Mouse (Mus musculus): ENCODE measurements at regions not wholly inside any gene's neighbourhood (a gene's known extent, or its start where the extent isn't known, plus 50 kb on each side); places are given as distances from the start of the nearest gene placed in this dataset.

GRCm38 (mm10) chr13:28426085-28426484 lies 168.8 kb downstream of the Gm11361 start:
- no peak overlapping the region for H3K4me3 ChIP-seq
- no peak for DNase-seq (ENCODE audit: low spot score)
- H3K36me3 ChIP-seq, result no peaks in the 10 kb centered on the region
- no peaks in the 10 kb centered on the region for H3K27me3 ChIP-seq (ENCODE audit: low read depth, poor library complexity, severe bottlenecking)
- 75% methylated on average over 4 of the region's 4 CpGs for WGBS
- H3K27ac ChIP-seq, result no peak overlapping the region
- no peaks in the 10 kb centered on the region for H3K9me3 ChIP-seq (replicated peaks)
- H3K4me1 ChIP-seq, result peaks cover 11% of the 10 kb centered on the region

DNA sequence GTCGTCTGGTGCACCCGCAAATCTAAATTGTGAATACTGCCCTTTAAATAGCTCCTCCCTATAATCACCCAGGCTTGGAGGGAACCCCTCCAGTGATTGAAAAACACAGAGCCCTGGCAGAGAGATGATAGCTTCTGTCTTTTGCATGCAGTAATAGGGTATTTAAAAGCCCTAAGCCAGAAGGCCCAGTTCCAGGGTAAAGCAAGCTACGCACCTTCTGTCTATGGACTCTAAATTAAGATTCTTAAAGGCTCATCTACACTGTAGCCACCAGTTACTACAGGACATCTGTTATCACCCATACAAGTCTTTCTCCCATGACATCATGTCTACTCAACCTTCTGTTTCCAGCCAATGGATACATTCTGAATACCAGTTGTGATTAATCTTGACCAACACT lies 167.8 kb downstream of the Gm11361 start:
- Histone ChIP-seq H3K36me3 (no peaks in the 10 kb centered on the region), H3K9me3 (replicated peaks) (no peaks in the 10 kb centered on the region), H3K4me3 (no peak overlapping the region), H3K4me1 (peaks cover 12% of the 10 kb centered on the region), H3K27me3 (ENCODE audit: low read depth, poor library complexity, severe bottlenecking) (no peaks in the 10 kb centered on the region), H3K27ac (peak overlapping the region; percentile 39; the same call in 1 of the 2 replicates)
- DNase-seq (ENCODE audit: low spot score), result no peak
- 74% methylated on average over 3 of the region's 3 CpGs for WGBS

DNA sequence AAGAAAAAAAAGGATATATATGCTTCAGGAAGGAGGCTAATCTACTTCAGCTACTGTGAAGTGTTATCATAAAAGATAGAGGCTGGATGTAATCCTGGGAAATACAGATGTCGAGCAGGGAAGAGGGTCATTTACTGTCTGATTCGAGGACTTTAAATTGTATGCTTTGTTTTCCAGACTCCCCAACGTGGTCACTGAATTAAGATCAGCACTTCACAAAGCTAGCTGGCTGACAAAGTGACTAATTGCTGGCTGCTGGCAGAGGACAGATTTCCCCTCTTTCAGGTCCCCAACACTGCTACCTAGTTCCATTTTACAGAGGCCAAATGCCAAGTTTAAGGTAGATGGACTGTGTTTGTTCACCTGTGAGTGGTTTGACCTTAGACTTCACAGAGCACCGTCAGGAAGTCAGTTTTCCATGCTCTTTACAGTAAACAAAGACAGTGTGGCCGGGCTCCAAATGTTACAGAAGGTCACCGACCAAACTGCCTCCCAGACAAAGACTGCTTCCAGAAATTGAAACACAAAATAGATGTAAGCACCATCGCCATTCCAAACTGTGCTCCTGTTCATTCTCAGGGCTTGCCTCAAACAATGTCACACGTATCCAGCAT lies 167.2 kb downstream of the Gm11361 start:
- DNase-seq (ENCODE audit: low spot score), result no peak
- H3K27ac ChIP-seq, result peak overlapping the region; percentile 39
- H3K9me3 ChIP-seq (replicated peaks), result no peaks in the 10 kb centered on the region
- no peaks in the 10 kb centered on the region for H3K27me3 ChIP-seq (ENCODE audit: low read depth, poor library complexity, severe bottlenecking)
- H3K4me1 ChIP-seq, result peaks cover 16% of the 10 kb centered on the region
- H3K36me3 ChIP-seq, result no peaks in the 10 kb centered on the region
- 40% methylated on average over 8 of the region's 8 CpGs for WGBS
- H3K4me3 ChIP-seq, result no peak overlapping the region

DNA sequence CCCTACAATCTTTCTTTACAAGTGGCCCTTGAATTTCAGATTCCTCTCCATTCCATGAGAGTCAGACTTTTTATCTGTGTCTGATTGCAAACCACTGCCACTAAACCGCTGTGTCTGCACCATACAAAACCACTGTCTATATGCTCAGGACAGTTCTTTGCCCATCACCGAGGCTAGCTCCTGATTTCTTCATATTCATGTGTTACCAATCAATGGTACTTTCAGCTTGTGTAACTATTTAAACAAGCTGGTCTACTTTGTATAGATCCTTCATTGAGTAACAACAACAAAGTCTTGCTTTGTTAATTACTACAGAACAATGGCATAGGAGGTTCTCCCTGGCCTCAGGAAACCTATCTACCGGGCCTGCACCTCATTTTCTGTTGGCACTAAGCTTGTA lies 164.0 kb downstream of the Gm11361 start:
- WGBS, result 89% methylated on average over 3 of the region's 3 CpGs
- Histone ChIP-seq H3K9me3 (replicated peaks) (no peaks in the 10 kb centered on the region), H3K36me3 (no peaks in the 10 kb centered on the region), H3K4me3 (no peak overlapping the region), H3K4me1 (peaks cover 48% of the 10 kb centered on the region), H3K27ac (no peak overlapping the region), H3K27me3 (ENCODE audit: low read depth, poor library complexity, severe bottlenecking) (no peaks in the 10 kb centered on the region)
- DNase-seq (ENCODE audit: low spot score), result no peak

DNA sequence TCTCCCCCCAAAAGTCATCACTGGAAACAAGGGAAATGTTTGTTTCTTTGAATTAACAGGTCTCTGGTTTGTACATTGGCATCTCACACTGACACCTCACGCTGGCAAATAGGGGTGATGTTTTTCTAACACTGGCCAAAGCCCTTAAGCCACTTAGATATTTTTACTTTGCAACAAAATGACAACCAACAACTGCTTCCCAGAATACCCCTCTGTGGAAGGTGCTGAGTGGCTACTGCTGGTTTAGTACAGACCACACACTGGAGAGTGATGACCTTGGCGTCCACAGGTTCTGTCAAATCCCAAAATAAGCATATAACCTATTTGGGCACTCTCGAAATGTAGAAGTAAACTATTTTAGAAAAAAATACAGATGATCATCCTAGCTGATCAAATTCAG lies 163.3 kb downstream of the Gm11361 start:
- Histone ChIP-seq H3K4me1 (peaks cover 55% of the 10 kb centered on the region), H3K9me3 (replicated peaks) (no peaks in the 10 kb centered on the region), H3K4me3 (no peak overlapping the region), H3K36me3 (no peaks in the 10 kb centered on the region), H3K27ac (no peak overlapping the region), H3K27me3 (ENCODE audit: low read depth, poor library complexity, severe bottlenecking) (no peaks in the 10 kb centered on the region)
- WGBS, result 91% methylated on average over 3 of the region's 3 CpGs
- no peak for DNase-seq (ENCODE audit: low spot score)

- peaks cover 56% of the 10 kb centered on the region for H3K4me1 ChIP-seq
- no peak for DNase-seq (ENCODE audit: low spot score)
- no peaks in the 10 kb centered on the region for H3K27me3 ChIP-seq (ENCODE audit: low read depth, poor library complexity, severe bottlenecking)
- no peaks in the 10 kb centered on the region for H3K36me3 ChIP-seq
- H3K9me3 ChIP-seq (replicated peaks), result no peaks in the 10 kb centered on the region
- peak overlapping the region; percentile 50; the same call in 1 of the 2 replicates for H3K27ac ChIP-seq
- WGBS, result 85% methylated on average over 16 of the region's 16 CpGs
- no peak overlapping the region for H3K4me3 ChIP-seq
Measured at GRCm38 (mm10) chr13:28419950-28420381, 162.6 kb downstream of the Gm11361 start.

DNA sequence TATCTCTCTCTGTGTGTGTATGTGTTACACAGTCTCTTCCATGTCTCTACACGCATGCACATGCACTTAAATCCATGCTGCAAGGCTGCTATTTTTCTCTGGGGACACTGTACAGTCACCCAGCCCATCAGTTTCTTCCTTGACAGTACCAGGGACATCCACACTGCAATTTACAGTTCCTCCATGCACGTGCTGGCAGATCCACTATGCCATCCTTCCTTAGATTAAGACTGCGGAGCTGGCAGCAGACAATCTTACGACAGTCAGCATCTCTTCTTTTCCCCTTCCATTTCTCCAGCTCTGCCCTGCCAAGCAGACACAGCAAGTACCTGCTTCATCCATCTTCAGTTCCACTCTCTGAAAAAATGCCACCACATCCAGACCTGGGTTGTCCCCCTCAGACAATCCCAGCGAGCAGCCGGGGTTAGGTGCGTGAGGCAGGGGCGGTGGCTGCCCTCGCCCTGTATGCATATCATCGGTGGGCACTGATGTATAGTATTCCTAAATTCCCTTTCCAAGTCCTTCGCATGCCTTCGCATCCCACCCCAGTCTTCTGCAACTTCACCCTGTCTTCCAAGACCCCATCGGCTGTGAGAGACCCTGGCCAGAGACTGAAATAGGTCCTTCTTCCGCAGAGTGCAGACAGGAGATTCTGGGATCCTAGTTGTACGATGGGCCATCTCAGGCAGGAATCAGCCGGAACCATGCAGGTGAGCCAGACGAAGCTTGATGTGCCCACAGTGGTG lies 161.8 kb downstream of the Gm11361 start:
- Histone ChIP-seq H3K27ac (peak overlapping the region; percentile 86), H3K36me3 (no peaks in the 10 kb centered on the region), H3K9me3 (replicated peaks) (no peaks in the 10 kb centered on the region), H3K4me1 (peaks cover 47% of the 10 kb centered on the region), H3K27me3 (ENCODE audit: low read depth, poor library complexity, severe bottlenecking) (no peaks in the 10 kb centered on the region), H3K4me3 (no peak overlapping the region)
- WGBS, result 92% methylated on average over 17 of the region's 17 CpGs
- no peak for DNase-seq (ENCODE audit: low spot score)

- H3K27me3 ChIP-seq (ENCODE audit: low read depth, poor library complexity, severe bottlenecking), result no peaks in the 10 kb centered on the region
- H3K4me1 ChIP-seq, result peaks cover 46% of the 10 kb centered on the region
- H3K27ac ChIP-seq, result peak overlapping the region; percentile 86
- no peaks in the 10 kb centered on the region for H3K36me3 ChIP-seq
- 27% methylated on average over 11 of the region's 11 CpGs for WGBS
- peak; percentile 77 for DNase-seq (ENCODE audit: low spot score)
- no peaks in the 10 kb centered on the region for H3K9me3 ChIP-seq (replicated peaks)
- peak overlapping the region; percentile 28 for H3K4me3 ChIP-seq
Measured at GRCm38 (mm10) chr13:28417929-28418881, 160.9 kb downstream of the Gm11361 start.

DNA sequence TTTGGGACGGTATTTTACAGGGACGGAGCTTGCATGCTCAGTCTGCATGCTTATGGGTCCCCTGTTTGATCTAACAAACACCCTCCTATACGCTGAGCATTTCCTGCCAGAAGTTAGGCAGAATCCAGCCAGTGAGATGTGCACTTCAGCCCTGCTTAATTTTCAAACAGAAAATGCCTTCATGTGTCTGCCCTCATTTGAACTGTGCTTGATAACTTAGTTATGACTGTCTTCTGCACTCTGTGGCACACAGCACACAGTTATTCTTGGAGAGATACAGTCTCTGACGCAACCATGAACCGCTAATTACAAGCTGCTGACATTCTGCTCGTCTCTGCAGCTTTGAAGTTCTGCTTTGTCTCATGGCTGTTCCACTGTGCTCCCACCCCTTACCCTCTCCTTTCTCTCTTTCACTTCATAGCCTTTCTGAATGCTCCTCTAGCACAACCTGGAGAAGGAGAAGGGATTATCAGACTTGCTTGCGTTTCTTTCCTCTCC lies 160.2 kb downstream of the Gm11361 start:
- H3K4me1 ChIP-seq, result peaks cover 46% of the 10 kb centered on the region
- H3K27ac ChIP-seq, result peak overlapping the region; percentile 86
- H3K9me3 ChIP-seq (replicated peaks), result no peaks in the 10 kb centered on the region
- WGBS, result 24% methylated on average over 7 of the region's 7 CpGs
- no peaks in the 10 kb centered on the region for H3K36me3 ChIP-seq
- H3K27me3 ChIP-seq (ENCODE audit: low read depth, poor library complexity, severe bottlenecking), result no peaks in the 10 kb centered on the region
- no peak for DNase-seq (ENCODE audit: low spot score)
- H3K4me3 ChIP-seq, result peak overlapping the region; percentile 28

DNA sequence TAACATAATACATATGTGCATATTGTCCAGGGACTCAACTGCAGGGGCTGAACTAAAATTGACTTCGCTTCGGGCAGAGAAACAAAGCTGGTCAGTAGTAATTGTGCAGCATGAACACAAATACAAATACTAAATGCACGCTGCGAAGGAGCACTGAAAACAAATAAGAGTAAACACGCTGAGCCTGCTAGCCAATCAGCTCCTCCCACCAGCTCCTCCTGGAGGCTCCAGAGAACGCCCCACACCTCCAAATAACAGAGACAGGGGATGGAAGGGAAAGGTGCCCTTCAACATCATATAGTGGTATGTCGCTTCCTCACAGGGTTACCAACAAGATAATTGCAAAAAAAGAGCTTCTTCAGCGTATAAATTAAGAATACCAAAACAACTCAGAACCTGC lies 159.6 kb downstream of the Gm11361 start:
- 49% methylated on average over 8 of the region's 8 CpGs for WGBS
- no peak for DNase-seq (ENCODE audit: low spot score)
- Histone ChIP-seq H3K9me3 (replicated peaks) (no peaks in the 10 kb centered on the region), H3K4me3 (peak overlapping the region; percentile 28), H3K4me1 (peaks cover 46% of the 10 kb centered on the region), H3K27me3 (ENCODE audit: low read depth, poor library complexity, severe bottlenecking) (no peaks in the 10 kb centered on the region), H3K27ac (peak overlapping the region; percentile 86; the same call in 1 of the 2 replicates), H3K36me3 (no peaks in the 10 kb centered on the region)

DNA sequence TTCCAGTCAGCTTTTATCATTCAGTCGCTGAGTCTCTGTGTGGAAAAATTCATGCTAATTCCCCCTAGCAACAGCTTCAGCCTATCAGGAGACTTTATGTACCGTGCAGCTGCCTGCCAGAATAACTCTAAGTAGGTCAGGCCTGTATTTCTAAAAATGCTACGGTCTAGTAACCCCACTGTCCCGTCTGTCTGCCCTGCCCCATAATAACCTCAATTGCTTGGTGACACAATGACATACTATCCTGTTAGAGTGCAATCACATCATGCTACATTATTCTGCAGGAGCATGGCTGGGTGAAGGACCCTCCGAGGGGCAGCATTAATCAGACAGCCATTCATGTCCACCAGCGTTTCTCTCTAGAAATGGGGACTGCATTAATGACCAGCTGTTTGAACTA lies 158.9 kb downstream of the Gm11361 start:
- H3K36me3 ChIP-seq, result no peaks in the 10 kb centered on the region
- H3K9me3 ChIP-seq (replicated peaks), result no peaks in the 10 kb centered on the region
- H3K4me3 ChIP-seq, result no peak overlapping the region
- 31% methylated on average over 6 of the region's 6 CpGs for WGBS
- DNase-seq (ENCODE audit: low spot score), result no peak
- no peaks in the 10 kb centered on the region for H3K27me3 ChIP-seq (ENCODE audit: low read depth, poor library complexity, severe bottlenecking)
- peaks cover 46% of the 10 kb centered on the region for H3K4me1 ChIP-seq
- peak overlapping the region; percentile 86; the same call in 1 of the 2 replicates for H3K27ac ChIP-seq

DNA sequence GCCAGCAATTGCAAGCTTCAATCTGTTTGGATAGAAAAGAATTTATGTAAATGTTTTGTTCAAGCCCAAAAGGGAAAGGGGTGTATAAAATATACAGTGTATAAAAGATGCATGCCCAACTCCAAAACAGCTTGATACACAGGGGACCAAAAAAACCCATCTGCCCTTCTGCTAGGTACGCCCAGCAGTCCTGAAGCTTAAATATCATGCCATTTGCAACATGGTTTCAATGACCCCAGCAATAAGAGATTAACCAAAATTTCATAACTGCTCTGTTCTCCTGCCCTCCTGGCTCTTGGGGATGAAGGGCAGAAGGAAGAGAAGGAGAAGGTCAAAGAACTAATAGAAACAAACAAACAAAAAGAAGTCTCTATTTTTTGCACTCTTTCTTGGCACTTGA lies 158.4 kb downstream of the Gm11361 start:
- Histone ChIP-seq H3K27me3 (ENCODE audit: low read depth, poor library complexity, severe bottlenecking) (no peaks in the 10 kb centered on the region), H3K27ac (peak overlapping the region; percentile 50; the same call in 1 of the 2 replicates), H3K9me3 (replicated peaks) (no peaks in the 10 kb centered on the region), H3K4me1 (peaks cover 46% of the 10 kb centered on the region), H3K36me3 (no peaks in the 10 kb centered on the region), H3K4me3 (no peak overlapping the region)
- no peak for DNase-seq (ENCODE audit: low spot score)
- WGBS, result 92% methylated on average over 1 of the region's 1 CpGs

All from limb, embryonic 10.5 days (tissue).